Mouse (Mus musculus) adrenal gland, postnatal 25 days (tissue): ENCODE measurements around the gene Cul7. TPM values are rescaled to one million over a fixed set of nuclear protein-coding genes. Genes with fewer than 3 reads are reported as not detected.
A peak's percentile ranks its signal among the peaks of the same experiment; 100 is the strongest.

Experiments used
- DNase-seq: peaks from one replicate; pipeline ENCODE4 v3.0.0; 2021; ENCODE audit warnings: mixed read lengths
- long read RNA-seq: library from polyadenylated mRNA; stranded (forward); transcript quantifications from one replicate; pipeline ENCODE4 v2.0.0, GENCODE M21; 2021
- total RNA-seq: library from RNA; stranded (reverse); gene quantifications from 2 replicates; pipeline ENCODE4 v1.2.3, GENCODE M21; 2021

The Cul7 gene
- total RNA-seq = 41.3 and 51.4 TPM in 2 replicates
- long read RNA-seq, full-length matches to known transcripts = 3 of 18 reads
- long read RNA-seq, partial matches to known transcripts = 15 of 18 reads
- long read RNA-seq, other reads (novel, unspliced or antisense) = 0 of 18 reads

DNA sequence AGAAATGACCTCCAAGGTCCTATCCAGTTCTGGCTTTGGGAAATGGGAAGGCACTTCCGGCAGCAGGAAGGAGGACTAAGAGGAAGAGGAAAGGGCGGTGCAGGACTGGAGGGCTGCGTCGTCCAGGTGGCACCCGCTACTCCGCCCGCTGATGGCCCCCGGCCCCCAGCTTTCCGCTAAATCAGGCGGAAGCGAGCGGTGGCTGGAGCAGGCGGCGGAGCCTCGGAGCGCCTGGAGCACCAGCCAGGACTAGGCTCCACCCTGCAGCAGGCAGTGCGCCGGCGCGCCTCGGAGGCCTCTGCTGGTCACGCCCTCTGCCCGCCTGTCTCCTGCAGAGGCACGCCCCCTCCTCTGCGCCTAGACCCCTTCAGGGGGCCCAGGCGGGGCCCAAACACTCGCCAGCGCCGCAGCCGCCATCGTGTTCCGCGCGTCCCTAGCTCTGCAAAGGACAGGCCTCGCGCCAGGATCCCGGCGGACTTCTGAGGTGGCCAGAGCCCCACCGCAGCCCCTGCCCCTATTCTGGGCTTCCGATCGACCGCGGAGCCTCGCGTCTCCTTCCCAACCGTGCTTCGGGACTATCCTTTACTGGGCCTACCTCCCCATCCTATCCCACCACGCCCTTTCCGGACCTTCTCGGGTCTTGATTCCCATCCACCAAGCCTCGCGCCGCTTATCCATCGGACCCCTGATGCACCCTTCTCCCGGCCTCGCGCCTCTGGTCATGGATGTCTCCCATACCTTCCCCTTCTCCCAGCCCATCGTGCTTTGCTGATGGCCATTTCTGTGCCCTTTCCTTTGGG, at the start of gene Cul7:
TSS of gene Cul7 (plus strand) at position 106 of the 800 bp plus-strand sequence.
- DNase-seq = peak; percentile 92

DNA sequence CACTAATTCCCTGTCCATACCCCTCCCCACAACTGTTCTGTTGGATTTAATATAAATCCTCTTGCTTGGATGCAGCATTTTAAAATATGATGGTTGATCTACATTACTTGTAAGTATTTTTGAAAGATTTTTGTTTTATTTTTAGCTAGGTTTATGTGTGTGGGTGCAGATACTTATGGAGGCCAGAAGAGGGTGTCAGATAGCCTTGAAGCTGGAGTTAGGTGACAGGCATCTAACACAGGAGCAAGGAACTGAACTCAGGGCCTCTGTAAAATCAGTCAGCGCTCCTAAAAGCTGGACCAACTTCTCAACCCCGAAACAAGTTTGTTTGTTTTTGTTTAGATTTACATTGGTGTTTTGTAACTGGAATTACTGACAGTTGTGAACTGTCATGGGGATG, 49.6 kb upstream of the Cul7 start:
- no peak for DNase-seq

DNA sequence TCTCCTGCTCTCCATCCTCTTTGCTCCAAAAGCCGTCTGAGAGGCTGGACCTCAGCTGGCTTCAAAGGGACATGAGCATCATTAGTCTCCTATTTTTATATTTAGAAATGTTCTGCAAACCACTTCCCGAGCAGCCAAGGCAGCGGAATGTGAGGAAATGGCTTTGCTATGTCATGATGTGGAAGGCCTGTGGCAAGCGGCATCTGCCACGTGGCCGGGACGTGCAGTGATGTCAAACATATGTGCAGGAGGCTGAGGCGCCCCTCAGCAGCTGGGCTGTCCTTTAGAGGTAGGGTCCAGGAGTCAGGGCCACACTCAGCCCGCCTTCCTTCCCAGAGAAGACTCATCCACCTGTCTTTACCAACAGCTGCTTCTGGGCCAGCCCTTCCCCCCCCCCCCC, 47.9 kb upstream of the Cul7 start:
- no peak for DNase-seq

DNA sequence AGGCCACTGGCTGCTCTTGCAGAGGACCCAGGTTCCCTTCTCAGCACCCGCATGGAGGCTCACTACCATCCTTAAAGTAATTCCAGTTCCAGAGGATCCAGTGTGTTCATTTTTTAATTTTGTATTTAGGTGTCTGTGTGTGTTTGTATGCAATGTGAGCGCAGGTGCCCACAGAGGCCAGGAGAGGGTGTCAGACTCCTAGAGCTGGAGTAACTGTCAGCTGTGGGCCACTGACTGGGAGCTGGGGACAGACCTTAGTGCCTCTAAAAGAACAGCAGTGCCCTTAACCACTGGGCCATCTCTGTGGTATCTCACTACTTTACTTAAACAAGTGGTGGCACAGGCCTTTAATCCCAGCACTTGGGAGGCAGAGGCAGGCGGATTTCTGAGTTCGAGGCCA, 46.9 kb upstream of the Cul7 start:
- no peak for DNase-seq

DNA sequence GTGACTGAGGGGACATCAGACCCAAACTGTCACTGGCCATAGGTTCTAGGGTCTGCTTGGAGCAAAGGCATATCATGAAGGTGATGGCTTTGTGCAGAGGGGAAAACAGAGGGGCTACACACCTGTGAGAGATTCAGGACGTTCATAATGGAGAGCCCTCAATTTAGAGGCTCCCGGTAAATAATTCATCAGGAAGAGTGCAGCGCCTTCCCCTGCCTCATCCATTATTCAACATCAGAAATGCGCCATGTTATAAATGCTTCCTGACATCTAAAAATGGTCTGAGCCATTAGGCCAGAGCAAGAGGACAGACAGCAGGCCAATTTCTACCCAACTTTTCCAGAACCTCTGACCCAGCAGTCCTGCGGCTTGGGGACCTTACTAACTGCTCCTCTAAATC, 45.0 kb upstream of the Cul7 start:
- DNase-seq = no peak

DNA sequence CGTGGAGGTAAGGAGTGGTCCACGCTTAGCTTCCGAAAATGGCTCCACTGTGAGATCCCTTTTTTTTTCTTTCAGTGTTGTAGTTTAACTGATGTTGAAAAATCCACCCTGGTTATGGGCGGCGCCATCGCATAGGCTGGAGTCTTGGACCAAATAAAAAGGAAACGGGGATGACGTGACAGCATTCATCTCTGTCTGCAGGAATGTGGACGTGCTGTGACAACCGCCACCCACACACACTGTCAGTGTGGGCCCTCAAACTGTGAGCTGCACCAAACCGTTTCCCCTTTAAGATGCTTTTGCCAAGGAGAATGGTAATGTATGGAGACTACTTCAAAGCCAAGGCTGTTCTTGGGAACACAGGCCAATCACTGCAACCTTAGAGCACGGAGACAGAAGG, 44.1 kb upstream of the Cul7 start:
- no peak for DNase-seq

DNA sequence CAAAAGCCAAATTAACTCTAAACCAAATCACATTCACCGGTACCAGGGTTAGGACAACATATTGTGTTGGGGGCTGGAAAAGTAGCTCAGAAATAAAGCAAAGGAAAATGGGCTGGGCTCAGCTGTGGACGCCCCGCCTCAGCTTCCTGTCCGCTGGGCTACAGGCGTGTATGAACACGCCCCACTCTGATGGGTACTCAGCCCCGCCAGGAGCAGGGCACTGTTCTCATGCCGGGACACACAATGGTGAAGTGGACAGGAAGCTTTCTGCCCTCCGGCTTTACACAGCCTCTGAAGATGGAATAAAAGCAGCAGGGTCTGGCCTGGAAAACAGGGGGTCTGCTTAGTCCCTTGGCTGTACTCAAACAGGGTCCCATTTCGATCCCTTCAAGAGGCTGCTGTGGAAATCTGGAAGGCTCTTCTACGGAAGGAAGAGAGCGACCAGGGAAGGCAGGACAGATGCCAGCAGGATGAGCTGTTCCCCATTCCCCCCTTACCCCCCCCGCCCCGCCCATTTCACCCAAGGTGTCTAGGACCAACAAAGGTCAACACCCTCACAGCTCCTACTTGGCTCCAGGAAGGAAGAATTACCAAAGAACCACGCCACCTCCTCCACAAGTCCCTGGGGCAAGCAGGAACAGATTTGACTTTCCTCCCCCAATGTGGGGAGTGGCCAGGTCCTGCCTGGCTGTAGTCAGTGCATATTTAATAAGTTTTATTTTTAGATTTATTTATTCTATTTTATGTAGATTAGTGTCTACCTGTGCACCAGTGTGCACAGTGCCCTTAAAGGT, 40.2 kb upstream of the Cul7 start:
- no peak for DNase-seq

DNA sequence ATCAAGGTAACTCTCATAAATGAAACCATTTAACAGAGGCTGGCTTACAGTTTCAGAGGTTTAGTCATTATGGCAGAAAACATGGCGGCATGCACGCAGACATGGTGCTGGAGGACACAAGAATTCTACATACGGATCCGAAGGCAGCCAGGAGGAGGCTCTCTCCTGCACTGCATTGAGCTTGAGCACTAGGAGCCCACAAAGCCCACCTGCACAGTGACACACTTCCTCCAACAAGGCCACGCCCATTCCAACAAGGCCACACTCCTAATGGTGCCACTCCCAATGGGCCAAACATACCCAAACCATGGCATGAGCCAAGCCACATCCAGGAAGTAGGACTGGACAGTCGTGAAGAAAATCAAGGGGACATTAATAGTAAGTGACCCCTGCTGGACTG, 38.8 kb upstream of the Cul7 start:
- no peak for DNase-seq

DNA sequence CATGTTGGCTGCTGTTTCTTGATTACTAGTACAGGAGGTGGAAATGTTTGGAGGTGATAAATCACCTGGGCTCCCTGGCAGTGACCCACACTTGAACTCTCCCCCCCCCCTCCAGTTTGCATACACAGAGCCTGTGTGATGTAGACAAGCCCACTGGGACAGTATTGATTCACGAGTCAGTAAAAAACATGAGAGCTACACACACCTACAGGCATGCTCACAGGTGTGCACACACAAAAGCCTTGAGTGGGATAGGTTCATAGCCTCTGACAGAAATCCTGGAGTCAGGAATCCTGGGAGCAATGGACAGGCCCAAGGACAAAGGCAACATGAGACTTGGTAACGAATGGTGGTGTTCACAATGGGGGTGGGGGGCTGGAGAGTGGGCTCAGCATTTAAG, 37.9 kb upstream of the Cul7 start:
- DNase-seq = no peak

DNA sequence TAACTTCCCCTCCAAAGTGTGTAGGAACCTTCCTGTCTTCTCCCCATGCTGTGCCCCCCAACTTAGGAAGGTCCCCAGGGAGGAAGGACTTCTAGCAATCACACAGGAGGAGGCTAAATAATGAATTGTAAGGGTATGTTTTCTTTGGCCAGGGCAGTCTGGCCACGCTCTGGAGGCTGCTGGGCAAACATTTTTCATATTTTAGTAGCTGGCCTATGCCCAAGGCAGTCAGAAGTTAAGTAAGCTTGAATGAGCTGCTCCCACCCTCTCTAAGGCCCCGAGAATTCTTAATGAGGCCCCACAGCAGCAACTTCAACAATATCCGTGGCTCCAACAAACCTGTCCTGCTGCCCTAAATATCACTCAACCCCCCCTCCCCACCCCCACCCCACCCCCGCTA, 37.3 kb upstream of the Cul7 start:
- DNase-seq = no peak

DNA sequence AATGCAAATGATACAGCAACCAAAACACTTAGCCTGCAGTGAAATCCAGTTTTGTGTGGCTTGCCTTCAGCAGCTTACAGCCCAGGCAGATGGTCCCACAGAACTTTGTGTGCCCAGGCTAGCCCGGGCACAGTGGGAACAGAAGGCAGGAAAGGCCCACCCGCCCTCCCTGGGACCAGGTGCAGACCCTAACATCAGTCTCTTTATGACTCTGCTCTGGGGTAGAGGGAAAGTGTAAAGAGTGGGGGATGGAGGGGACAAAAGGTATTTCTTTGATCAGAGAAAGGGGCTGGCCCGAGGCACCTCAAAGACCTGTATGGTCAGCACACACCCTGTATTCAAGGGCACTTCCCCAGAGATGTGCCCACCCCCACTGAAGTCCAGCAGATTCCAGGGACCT, 36.9 kb upstream of the Cul7 start:
- DNase-seq = no peak

DNA sequence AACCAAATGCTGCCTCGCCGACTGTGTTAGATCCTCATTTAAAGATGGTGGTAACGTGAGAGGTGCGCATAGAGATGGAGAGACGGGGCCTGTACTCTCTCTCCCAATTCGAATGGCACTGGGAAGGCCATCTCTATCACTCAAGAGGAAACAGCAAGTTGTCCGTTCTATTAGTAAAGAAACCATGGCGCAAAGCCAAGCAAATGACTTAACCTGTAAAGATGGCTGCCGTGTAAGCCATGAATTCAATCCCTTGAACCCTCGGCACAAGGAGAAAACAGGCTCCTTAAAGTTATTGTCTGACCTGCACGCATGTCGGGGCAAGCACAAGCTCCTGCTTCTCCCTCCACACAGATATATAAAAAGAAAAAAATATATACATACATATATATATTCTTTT, 32.3 kb upstream of the Cul7 start:
- no peak for DNase-seq

DNA sequence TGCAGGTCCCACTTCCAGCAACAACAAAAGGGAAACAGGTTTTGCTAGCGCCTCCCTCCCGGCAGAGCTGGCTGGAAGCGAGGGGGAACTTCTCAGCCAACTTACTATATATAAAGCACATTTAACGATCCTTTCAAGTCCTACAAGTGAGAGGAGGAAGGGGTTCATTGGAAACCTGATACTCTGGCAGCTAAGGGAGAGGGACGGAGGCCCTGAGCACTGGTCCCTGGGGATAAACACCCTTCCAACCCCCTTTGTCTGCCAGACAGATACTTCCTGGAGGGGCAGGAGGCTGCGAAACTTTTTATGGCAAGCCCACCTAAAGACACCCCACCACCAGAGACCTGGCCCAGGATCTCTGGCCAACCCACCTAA, 31.8 kb upstream of the Cul7 start:
- no peak for DNase-seq

DNA sequence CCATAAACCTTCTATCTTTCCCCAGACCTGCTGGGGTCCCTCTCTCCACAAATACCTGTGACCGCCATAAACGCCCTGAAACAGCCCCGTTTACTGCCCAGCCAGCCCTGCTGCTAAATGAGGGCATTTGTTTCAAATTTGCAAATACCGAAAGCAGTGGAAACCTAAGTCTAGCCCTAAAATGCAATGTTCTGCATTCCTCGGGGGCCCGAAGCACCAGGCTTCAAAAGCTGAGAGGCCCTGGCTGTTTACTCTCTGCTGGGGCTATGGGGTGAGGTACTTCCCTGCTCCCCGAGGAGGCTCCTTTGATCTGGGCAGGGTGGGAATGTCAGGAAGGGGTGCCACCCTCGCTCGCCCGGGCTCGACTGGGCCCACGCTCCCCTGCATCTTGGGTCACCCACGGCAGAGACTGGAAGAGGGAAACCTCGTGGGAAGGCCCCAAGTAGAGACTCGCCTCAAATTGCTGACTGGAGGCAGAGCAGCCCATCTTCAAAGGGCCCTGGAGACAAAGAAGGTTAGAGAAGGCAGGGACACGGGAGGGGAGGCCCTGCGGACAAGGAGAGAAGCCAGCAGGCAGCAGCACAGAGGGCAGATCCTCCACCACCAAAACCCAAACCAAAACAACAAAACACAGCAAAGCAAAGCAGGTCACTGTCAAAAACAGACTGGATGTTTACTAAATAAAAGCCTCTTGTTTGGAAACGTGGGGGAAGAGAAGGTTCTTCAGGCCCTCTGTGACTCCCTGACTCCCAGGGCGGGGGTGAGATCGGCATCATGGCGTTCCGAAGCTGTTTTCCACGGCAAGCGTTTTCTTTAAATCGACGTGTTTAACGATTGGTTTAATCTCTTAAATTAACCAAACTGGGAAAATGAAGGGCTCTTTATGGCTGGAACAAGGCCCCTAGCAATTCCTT, 31.1 kb upstream of the Cul7 start:
- DNase-seq = no peak

DNA sequence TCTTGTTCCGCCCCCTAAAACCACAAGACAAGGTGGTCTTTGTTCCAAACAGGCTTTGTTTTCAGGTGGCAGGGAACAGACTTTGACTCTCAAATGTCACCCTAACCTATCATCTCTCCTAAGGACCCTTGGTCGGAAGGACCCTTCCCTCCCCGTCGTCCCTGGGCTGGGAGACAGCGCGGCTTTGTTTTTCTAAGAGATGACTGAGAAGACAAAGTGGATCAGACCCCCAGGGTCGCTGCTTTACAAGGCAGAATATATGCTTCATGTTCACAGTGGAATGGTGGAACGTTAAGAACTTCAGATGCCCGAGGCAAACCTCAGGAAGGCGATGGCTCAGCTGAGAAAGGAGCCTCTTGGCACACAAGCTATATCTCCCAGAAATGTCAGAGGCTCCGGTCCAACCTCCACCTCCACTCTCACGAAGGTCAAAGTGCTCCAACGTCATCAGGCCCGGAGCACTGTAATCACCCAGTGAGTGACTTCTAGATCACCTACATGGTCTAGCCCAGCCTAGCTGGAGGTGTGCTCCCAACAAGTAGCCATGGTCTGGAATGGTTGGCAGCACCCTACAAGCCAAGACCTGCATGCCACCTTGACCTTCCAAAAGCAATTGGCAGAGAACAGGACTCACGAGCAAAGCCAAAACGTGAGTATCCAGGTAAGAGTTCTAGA, 30.3 kb upstream of the Cul7 start:
- DNase-seq = no peak

DNA sequence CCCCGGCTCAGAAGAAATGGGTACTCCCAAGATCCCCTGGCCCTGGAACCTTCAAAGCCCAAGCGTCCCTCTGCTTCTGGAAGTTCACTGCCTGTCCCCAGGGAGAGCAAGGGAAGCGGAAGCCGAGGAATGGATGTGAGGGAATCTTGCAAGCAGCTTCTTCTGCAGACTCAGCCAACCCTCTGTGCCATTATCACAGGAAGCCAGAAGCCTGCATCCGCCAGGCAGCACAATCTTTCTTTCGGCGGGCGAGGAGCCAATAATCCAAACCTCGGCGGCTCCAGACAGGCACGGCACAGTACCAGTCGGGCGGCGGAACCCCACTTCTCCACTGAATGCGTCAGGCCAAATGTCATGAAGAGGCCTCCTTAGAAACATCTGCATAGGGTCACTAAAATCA, 28.8 kb upstream of the Cul7 start:
- peak; percentile 69 for DNase-seq

DNA sequence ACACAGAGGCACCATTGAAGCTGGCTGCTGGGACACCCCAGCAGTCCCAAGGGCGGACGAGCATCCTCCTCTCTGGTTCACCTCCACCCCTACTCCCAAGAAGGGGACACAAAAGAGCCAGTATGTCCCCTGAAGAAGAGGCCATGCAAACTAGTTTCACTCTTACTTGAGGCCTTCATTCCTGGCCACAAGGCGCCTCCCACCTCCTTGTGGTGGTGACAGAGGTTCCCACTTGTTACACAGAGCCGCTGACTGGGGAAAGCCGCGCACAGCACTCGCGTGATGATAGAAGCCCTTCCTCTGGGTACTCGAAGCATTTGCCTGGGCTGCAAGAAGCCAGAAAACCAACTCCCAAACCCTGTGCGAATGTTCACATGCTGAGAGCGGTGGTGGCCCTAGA, 27.9 kb upstream of the Cul7 start:
- no peak for DNase-seq

DNA sequence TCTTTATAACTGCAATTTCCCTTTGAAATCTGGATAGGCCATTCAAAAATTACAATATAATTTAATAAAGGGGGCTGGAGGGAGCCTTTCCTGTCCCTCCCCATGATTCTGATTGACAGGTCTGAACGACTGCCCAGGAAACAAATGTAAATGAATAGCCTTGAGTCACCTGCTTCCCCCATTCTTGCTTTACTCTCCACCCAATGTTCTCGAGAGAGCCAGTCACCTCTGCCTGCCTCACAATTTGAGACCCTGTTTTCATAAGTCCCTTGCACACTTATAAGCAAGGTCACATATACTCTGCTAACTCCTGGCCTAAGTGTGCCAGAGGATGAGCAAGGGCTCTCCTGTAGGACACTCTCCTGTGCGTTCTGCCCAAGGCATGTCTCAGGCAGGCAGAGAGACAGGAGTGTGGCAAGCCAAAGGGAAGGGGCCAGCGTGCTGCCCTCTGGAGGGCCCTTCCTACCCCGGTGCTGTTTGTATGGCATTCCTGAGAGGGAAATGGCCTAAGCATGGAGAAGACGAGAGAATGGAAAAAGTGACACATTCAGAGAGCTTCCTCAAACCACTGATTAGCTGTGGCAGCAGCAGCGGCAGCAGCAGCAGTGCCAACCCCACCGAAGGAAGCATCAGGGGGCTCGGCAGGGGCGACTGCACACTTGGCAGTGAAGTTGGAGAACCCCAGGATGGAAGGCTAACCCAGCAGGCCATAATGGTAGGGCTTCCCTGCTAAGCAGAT, 26.1 kb upstream of the Cul7 start:
- DNase-seq = no peak

DNA sequence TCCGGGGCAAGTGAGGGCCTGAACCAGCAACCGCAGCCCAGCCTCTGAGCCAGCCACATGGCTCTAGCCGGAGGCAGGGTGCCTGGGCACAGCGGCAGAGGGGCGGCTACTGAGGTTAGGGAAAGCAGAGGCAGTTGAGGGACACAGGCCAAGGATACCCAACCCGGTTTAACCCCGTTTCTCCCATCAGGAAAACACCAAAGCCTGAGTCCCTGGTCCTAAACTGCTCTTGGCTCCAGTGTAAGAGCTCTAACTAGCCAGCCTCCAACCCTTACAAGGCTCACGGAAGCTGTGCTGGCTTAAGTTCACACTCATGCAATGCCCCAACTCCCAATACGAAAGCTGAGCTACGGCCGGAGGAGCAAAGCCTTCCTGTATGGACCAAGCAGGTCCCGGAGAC, 25.5 kb upstream of the Cul7 start:
- DNase-seq = no peak

DNA sequence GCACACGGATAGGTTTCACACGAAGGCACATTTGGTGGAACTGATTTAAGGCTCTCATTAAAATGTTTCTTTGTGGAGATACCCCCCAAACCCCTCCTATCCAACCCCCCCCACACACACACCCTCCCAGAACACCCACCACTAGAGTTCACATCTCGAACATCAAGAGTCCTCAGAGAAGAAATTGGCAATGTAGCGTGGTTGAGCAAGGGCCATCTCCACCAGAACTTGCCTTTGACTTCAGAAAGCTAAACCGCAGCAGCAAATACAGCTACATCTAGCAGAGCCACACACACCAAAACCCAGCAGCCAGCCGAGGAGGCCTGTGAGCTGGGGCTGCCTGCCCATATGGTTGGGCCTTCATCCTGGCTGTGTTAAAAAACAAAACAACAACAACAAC, 22.7 kb upstream of the Cul7 start:
- no peak for DNase-seq

DNA sequence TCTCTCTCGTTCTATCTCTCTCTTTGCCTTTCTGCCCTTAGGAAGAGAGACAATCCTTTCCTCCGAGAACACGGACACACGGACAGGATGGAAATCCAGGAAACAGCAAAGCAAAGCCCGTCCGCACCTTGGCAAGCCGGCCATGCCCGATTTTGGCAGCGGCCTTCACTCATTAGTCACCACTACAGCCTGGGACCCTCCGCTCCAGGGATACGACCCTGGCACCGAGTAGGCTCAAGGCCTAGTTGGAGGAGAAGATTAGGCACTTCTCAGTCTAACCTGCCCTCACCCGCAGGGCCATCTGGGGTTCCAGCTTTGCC, 21.7 kb upstream of the Cul7 start:
- peak; percentile 50 for DNase-seq
